Mouse (Mus musculus) thymus, postnatal 0 days (tissue): ENCODE measurements around the gene Fam228a. TPM values are rescaled to one million over a fixed set of nuclear protein-coding genes. Genes with fewer than 3 reads are reported as not detected.
"Not testable (repeated sequence)": the region's sequence is repeated elsewhere in the genome, so short reads cannot be mapped to it uniquely, and the experiment has no call there.

Experiments used
- DNase-seq: peaks from one replicate; pipeline ENCODE4 v3.0.0-alpha.2; 2015; ENCODE audit warnings: low spot score
- polyA plus RNA-seq: library from polyadenylated mRNA; unstranded; fragments of >200 nt; fragmentation: Nextera tagmentation; extraction: Ambion mirVana; gene quantifications from 2 replicates; pipeline ENCODE4 v1.2.1, GENCODE M21; 2015

Fam228a gene
- 0.12 and 0.20 TPM in 2 replicates for polyA plus RNA-seq

DNA sequence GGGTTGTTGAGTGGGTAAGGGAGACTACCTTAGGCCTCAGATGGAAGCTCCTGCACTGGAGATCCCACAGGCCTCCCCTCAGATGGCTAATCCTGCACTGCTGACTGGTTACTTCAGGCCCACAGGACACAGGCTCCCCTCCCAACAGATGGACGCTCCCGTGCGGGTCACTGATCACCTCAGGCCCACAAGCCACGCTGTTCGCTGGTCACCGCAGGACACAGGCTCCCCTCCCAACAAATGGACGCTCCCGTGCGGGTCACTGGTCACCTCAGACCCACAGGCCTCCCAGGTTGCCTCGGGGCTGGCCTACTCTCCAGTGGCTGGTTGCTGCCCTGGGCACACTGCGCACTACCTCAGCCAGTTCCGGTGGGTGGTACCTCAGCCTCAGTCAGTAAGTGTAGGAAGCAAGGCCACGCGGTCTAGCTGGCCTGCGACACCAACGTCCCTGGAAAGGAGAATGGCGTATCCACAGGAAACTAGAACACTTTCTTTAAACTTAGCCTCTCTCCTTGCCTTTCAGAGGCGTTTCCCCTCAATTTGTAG lies at the start of gene Fam228a:
Gene Fam228a (minus strand): TSS at position 400 of the 546 bp plus-strand sequence.
- no peak for DNase-seq

DNA sequence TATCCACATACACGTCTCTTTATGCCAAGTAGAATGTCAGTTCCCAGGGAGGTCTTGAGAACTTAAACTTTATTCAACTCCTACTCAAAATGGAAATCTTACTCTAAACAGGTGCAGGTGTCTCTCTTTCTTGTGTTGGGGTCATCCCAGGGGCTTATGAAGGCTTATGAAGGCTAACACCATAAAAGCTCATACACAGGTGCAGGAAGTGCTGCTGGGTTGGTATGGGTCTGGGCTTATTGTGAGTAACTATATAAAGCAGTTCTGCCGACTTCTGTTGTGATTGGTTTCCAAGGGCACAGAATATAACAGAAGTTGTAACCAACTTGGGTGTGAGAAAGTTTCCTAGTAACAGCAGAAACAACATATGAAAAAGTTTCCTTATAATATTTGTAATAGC lies 46.2 kb upstream of the Fam228a start:
- peak; percentile 22 for DNase-seq

DNA sequence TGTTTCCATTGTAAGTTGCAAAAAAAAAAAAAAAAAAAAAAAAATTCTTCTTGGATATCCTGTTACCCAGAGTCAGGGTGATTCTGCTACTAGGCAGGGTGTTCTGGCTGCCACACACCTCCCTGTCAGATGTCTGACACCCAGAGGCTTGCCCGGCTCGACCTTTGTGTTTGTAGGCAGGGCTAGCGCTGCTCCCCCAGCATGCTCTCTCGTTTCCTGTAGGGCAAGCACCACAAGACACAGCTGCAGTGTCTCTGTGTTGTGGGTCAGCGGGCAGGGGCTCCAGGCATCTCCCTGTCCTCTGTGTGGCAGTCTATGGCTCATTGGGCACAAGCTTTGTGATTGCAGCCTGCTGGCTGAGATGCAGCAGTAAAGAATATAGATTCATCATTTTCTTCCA lies 45.4 kb upstream of the Fam228a start:
- peak; percentile 46 for DNase-seq

DNA sequence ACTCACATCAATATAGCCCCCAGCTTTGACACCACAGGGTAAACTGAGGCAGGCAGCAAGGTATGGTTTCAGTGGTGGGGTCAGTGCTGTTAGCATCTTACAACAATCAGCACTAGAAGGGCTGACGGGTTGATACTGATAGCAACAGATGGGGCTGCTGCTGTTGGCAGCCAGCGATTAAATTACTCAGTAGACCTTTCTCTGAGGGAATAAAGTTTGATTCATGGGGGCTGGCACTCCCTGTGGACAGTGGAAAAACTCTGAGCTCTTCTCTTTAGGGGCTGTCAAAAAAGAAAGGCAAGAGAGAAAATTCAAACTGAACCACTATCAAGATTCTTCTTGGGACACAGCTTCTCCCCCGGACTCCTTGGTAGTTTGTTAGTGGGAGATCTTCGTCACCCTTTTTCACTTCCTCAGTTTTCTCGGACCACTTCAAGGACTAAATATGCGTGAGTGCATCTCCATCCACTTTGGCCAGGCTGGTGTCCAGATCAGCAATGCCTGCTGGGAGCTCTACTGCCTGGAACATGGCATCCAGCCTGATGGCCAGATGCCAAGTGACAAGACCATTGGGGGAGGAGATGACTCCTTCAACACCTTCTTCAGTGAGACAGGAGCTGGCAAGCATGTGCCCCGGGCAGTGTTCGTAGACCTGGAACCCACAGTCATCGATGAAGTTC lies 43.6 kb upstream of the Fam228a start:
- not testable (repeated sequence) for DNase-seq

DNA sequence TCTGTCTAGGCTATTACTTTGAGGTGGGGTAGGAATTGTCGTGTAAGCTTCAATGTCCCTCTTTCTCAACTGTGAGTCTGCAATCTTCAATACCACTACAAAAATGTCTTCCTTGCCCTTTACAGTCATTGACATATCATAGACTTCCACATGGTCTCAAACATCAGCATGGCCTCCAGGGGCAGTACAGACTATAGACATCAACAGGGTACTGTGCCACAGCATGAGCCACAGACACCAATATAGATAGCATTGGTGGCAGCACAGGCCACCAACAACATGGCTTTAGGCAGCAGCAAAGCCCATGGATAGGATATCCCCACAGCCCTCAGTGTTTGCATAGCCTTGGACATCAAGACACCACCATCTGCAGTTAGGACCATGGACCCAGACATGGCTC lies 43.0 kb upstream of the Fam228a start:
- no peak for DNase-seq

DNA sequence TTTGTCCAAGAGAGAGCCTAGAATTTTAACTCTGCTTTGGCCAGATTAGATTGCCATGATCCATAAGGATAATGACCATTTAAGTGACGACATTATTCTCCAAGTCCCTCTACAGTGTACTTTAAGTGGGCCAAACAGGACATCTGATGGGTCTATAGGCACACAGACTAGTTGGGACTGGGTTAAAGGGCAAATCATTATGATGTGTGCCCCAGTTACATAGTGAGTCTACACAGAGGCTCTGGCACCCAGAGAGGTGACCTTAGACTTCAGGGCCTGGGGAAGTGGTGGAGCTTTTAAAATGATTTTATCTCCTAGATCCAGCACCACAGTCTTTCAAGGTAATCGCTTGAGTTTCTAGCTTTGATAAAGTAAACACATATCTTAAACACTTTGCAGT lies 42.0 kb upstream of the Fam228a start:
- DNase-seq: no peak

DNA sequence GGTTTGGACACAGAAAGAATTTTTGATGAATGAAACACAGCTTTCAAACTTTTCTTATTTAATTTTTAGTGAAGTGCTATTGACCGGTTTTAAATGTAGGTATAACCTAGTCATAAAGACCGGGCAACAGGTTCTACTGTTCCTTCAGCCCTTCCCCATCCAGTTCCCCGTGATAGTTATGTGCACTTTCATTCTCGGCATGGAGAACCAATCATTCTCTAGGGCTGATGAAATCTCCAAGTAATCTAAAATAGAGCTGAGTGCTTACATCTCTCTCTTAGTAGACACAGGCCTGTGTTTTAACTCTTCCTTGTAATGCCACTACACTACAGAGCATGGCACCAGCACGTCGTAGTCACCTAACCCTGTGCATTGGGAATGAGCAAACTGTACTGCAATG lies 39.5 kb upstream of the Fam228a start:
- no peak for DNase-seq

DNA sequence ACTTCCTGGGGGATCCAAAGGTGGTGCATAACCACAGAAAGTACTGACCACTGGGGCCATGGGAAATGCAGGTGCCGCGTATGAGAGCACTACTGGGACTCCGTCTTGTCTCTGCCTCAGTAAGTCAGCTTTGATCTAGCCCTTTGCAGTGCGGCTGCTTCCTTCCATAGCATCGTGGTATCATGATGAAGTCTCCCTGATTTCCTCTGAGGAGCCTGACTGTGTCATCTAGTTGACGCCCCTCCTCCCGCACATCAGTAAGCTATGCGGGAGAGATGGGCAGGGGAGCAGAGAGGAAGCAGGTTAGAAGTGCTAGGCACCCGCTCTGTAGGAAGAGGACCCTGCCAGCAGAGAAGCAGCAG lies 37.3 kb upstream of the Fam228a start:
- no peak for DNase-seq

DNA sequence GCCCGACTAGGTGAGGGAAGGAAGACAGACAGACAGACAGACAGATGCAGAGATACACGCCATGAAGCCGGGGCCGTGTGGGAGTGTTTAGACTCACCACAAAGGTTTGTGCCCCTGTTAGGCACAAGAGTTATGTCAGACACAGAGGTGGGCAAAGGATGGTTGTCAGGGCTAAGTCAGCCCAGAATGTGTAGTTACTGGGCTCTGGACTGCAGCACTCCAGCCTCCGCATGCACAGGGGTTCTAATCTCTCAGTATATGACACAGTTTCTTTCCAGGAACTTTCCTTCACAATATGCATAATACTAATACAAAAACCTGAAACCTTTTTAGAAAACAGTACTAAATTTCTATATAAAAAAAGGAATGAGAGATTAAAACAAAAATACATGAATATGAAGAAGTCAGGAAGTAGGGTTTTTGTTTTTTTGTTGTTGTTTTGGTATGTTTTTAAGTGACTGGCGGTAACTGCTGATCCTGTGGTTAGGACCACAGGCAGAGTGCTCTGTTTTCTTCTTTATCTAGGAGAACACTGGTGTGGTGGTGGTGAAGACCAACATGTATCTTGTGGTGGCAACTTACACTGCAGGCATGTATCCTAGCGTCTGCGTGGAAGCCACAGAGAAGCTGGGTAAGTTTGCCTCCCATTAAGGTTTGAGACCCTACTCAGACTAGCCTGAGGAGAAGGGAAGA lies 36.8 kb upstream of the Fam228a start:
- DNase-seq: peak; percentile 17

DNA sequence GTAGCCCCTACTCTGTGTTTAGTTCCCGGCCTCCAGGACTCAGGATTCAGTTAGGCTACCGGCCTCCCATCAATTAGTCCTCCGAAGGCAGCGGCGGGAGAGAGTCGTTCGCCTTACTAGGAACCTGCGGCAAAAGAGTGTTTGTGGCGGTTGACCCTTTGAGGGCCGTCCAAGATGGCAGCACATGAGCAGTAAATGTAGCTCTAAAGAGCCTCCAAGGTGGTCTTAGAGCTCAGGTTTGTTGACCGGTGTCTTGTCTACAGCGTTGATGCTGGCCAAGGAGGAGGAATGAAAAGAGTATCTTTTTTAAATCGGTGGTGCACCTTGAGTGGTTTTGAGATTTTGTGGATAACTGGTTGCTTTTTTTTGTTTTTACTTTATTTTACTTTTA lies 31.1 kb upstream of the Fam228a start:
- no peak for DNase-seq

DNA sequence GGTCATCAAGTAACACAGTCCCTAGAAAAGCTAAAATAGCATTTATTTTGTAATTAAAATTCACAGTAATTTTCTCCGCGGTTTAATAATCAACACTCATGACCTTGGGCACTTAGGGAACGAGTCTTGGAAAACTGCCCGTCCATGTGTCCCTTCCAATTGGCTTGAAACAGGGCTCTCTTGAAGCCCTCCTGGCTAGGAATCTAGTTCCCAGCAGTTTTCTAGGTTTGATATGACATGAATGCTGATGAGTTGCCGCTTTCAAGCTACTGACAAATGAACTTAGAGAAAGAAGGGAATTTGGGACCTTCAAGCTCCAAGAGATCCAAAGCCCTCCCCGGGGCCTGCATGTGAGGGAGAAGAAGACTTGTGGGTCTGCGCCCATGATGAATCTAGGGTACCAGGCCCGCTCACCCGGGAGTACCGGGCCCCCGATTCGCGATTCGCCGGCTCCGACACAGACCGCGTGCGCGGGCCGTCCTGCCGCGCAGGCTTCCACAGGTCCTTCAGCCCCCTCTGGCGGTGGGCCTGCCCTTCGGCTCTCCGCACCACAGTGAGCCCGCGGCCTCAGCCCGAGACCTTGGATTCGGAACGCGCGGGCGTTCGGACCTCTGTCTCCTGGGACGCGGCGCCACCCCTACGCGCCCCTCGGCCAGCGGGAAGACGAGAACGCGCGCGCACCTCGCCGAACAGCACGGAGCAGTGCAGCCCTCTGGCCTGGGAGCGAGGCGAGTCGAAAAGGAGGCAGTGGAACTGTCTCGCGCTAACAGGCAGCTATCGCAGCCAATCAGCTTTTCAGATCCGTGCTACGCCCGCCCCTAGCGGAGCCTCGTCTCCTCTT lies 30.5 kb upstream of the Fam228a start, which contains the start of the genes Pfn4 and Fam228b:
Gene Pfn4 (plus strand): TSS at position 531 of the 841 bp plus-strand sequence.
Gene Fam228b (minus strand): TSS at position 776 of the 841 bp plus-strand sequence.
- peak; percentile 93 for DNase-seq

DNA sequence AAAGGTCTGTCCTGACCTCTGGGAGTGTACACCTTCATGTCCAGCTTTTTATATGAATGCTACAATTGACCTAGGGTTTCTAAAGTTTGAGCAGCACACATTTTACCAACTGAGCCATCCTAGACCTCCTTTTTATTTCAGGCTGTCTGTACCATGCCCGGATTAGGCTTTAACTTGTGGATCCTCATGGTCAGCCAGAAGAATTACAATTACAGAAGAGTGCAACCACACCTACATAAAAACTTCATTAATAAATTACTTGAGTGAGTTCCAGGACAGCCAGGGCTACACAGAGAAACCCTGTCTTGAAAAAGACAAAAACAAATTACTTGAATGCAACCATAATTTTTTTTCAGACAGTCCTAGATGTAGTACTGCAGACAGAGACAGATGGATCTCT lies 18.8 kb upstream of the Fam228a start:
- no peak for DNase-seq

DNA sequence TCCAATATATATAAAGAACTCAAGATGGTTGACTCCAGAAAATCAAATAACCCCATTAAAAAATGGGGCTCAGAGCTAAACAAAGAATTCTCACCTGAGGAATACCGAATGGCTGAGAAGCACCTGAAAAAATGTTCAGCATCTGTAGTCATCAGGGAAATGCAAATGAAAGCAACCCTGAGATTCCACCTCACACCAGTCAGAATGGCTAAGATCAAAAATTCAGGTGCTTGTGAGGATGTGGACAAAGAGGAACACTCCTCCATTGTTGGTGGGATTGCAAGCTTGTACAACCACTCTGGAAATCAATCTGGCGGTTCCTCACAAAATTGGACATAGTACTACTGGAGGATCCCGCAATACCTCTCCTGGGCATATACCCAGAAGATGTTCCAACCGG lies 16.2 kb upstream of the Fam228a start:
- DNase-seq: not testable (repeated sequence)

DNA sequence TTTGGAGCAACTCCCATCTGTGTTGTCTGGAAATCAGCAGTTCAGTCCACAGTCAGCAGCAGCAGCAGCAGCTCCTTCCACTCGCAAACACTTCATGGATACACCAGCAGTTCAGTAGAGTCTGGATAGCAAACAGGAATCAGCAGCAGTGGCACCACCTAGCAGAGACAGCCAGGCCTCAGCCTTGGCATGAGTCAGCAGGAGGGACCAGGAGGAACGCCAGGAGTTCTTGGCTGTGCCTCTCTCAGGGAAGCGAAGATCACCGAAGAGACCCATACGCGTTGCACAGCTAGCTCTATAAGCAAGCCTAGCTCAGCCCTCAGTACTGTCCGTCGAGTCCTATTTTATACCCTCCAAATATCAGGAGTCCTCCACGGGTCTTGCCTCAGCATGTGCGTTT lies 6.3 kb upstream of the Fam228a start:
- no peak for DNase-seq

DNA sequence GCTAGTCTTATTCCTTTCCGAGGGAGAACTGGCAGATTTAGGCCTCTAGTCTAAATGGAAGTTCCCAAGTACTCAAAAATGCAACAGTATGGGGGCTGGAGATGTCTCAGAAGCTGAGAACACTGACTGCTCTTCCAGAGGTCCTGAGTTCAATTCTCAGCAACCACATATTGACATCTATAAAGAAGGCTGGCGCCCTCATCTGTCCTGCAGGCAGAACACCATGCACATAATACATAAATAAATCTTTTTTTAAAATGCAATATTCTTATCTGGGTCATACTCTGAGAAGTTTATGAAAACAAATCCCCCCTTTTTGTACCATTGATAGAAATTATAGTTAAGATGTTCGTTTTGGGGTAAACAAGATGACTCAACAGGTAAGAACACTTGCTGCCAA lies 4.0 kb upstream of the Fam228a start:
- no peak for DNase-seq

DNA sequence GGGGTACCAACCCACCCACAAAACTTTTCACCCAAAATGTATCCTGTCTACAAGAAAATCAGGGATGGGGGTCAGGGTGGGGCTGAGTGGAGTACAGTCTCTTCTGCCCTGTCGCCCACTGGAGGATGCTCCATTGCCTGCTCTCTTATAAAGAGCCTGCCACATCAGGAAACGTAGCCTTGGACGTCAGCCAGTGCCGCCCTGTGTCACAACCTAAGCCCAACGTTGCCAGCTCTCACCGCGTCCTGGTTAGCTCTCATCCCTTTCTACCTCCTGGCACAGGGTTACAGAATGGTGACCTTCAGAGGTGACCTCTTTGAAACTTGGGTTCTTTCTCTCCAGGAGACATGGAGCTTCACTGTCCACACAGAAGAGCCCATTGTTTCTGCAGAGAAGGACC lies 2.6 kb upstream of the Fam228a start:
- no peak for DNase-seq

DNA sequence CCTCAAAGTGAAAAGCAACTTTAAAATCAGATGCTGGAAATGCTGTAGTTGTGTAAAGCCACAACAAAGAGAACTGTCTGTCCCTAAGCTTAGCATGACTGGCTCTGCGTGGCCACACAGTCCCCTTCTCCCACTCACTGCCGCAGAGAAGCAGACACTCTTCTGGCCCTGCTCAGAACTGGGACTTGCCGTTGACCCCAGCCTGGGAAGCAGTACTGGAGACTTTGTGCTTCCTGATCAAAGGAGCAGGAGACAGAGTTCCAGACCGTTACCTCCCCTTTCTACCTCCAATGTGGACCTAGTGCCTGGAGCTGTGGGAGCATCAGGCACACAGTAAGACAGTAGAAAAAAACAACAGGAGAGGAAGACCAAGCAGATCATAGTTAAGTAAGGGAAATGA lies 5.9 kb downstream of the Fam228a start:
- DNase-seq: no peak

DNA sequence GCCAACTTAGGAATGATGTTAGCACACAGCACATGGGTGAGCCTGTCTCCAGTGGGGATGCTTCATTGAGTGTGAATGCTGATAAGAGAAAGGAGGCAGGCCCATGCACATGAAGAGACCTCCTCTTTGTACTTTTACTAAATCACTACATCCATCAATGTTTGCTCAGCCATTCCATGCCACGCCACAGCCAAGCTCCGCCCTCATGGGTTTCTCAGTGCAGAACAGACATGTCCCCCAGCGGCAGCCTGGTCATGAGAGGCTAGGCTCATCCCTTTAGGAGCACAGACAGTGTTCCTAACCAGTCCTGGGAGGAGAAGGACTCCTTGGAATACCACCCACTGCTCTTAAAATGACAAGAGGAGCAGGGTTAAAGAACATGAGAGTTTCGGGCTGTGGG lies 6.6 kb downstream of the Fam228a start:
- DNase-seq: no peak

DNA sequence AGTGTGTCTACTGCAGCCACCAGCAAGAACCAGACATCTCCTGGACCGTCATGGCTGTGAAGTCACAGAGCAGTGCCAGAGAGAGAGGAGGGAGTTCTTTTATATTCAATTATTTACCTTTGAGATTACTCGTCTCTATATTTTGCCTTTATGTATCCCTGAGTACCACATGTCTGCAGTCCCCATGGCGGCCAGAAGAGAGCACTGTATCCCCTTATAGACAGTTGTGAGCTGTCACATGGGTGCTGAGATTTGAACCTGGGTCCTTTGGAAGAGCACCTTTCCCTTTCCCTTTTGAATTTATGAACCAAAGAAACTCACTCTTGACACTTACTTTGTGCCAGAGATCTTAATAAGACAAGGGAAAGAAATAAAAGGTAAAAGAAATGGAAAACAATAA lies 9.1 kb downstream of the Fam228a start:
- DNase-seq: no peak

DNA sequence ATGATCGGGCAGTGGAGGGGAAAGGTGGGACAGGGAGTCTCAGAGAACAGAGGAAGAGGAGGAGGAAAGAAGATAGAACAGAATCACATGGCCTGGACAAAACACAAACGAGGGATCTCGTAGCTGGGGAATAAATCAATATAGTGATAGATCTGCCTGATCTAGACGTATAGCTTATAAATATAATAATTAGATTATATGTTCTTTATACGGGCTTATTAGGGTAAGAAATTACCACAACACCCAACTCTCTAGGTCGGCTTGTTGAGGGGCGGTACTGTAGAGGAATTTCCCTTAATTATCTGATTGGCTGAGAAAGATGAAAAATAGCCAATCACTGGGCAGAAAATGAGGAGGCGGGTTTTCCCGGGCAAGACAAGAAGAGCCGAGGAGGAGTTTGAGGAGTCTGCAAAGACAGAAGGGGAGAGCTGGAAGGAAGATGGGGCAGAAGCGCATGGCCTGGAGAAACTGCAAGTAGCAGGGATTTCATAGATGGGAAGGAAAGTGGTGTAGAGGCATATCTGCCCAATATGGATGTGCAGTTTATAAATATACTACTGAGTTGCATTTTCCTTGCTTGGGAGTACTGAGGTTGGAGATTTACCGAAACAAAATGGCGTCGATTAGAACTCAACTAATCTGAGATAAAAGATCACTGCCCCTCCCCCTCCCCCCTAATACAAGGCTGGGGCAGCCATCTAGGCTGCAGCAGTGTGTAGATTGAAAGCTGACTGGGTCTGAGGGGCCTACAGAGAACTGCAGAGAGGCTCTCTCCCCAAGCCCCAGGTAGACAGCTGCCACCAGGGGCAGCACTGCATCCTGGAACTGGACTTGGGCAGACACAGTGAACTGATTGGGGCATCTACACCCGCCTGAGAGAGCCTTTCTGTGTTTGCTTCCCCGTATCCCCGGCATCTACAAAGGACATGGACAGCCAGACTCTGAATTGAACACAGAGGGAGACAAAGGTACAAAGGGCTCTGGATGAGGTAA lies 18.2 kb downstream of the Fam228a start:
- DNase-seq: peak; percentile 18
